Mouse (Mus musculus) C2C12 (cell line): ENCODE measurements around the gene Skap1.

ENCODE experiments used
- CEBPB ChIP-seq: IDR thresholded peaks from one replicate; pipeline ENCODE4 v1.6.1; 2011; ENCODE audit warnings: low read depth, mild to moderate bottlenecking, control low read depth, moderate library complexity
- CTCF ChIP-seq: IDR thresholded peaks from one replicate; pipeline ENCODE4 v1.5.1; 2011; ENCODE audit not compliant: control insufficient read depth, insufficient read depth, insufficient read length
- MAX ChIP-seq: IDR thresholded peaks from one replicate; pipeline ENCODE4 v1.6.1; 2011; ENCODE audit warnings: mild to moderate bottlenecking, control low read depth
- MYOD1 ChIP-seq: IDR thresholded peaks from one replicate; pipeline ENCODE4 v1.6.1; 2011; ENCODE audit warnings: low read depth; ENCODE audit not compliant: control insufficient read depth, insufficient read length
- USF1 ChIP-seq: IDR thresholded peaks from one replicate; pipeline ENCODE4 v1.6.1; 2011; ENCODE audit warnings: low read depth, mild to moderate bottlenecking, control low read depth, moderate library complexity

GRCm38 (mm10) chr11:96550960-96551703 lies 86.7 kb downstream of the Skap1 start:
- TF ChIP-seq CTCF (no peak), CEBPB (no peak), MAX (no peak), USF1 (no peak), MYOD1 (no peak)
